ENCODE assay signal across 15 mouse cellular contexts in genomic region chr12:36533160-36533900, GRCm38 (mm10).
"Had no signal": no experiment of that assay in that cellular context is flagged by ENCODE, and none has a peak within 500 bp of the region (broad histone marks: within the 10 kb centered on the region; RNA-seq: fewer than 3 reads in every experiment).

No protein-coding gene starts in this region.

- H3K4me2 ChIP-seq: hindbrain, embryonic 15.5 days; limb, embryonic 13.5 days; lung, embryonic 15.5 days; midbrain, embryonic 13.5 days; neural tube, embryonic 12.5 days had no signal

- H3K4me3 ChIP-seq: hindbrain, embryonic 15.5 days; layer of hippocampus, adult 2 months; limb, embryonic 13.5 days; lung, embryonic 15.5 days; midbrain, embryonic 13.5 days; neural tube, embryonic 12.5 days had no signal

- DNase-seq: kidney, postnatal 4 days; left cerebral cortex, postnatal 4 days; lung, postnatal 14 days; right cerebral cortex, postnatal 4 days; spleen, adult 18-20 months; thymus, postnatal 36 days had no signal

- H3K9ac ChIP-seq: hindbrain, embryonic 15.5 days; limb, embryonic 13.5 days; lung, embryonic 15.5 days; midbrain, embryonic 13.5 days; neural tube, embryonic 12.5 days had no signal

- ATAC-seq: inflammation-experienced regulatory T-cells, adult 6 months; intestine, postnatal 0 days; midbrain, embryonic 13.5 days had no signal

- H3K9me3 ChIP-seq: hindbrain, embryonic 15.5 days; limb, embryonic 13.5 days; lung, embryonic 15.5 days; midbrain, embryonic 13.5 days; neural tube, embryonic 12.5 days had no signal

- H3K36me3 ChIP-seq: hindbrain, embryonic 15.5 days; limb, embryonic 13.5 days; lung, embryonic 15.5 days; midbrain, embryonic 13.5 days; neural tube, embryonic 12.5 days had no signal

- H3K27ac ChIP-seq: hindbrain, embryonic 15.5 days; layer of hippocampus, adult 2 months; limb, embryonic 13.5 days; lung, embryonic 15.5 days; macrophage; midbrain, embryonic 13.5 days; neural tube, embryonic 12.5 days had no signal

- H3K27me3 ChIP-seq: hindbrain, embryonic 15.5 days; limb, embryonic 13.5 days; lung, embryonic 15.5 days; midbrain, embryonic 13.5 days; neural tube, embryonic 12.5 days had no signal

- H3K4me1 ChIP-seq: hindbrain, embryonic 15.5 days; lung, embryonic 15.5 days; midbrain, embryonic 13.5 days; neural tube, embryonic 12.5 days had no signal
